Mouse (Mus musculus) neutrophil, adult 59 days (primary cell): Measurements from ENCODE around the gene Nkx2-9. TPM values are rescaled to one million over a fixed set of nuclear protein-coding genes. Genes with fewer than 3 reads are reported as not detected.

Experiments used
- total RNA-seq, 2 experiments: library from RNA; stranded (reverse); gene quantifications; 1 replicate in 1 of 2; 2 replicates in 1 of 2; pipeline ENCODE4 v1.2.4; 2023

Gene Nkx2-9
- not detected for total RNA-seq

DNA sequence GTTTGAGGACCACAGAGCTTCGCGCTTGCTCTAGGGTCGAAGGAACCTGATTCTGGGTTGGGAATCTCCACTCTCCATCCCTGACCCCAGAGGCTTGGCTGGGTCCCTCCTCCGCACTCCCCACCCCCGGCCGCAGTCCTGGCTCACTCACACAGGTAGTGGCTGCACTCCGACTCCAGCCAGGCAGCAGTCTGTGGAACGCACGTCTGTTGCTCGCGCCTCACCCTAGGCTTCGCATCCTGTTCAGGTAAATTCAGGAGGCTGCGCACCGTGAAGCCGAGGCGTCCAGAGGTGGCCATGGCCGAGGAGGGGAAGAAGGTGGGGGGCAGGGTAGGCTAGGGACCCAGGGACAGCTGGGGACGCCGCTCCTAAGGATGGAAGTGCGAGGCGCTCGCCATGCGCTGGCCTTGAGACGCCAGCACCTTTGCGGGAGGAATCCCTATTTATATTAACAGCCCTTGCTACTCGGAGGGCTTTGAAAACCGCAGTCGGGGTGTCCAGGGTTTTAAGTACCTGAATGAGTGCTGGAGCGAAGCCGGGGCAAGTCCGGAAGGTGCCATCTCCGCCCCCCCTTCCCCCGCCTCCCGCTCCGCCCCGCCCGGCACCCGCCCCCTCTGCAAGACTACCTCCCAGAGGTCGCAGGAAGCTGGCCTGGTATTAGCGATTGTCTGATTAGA lies at the start of gene Nkx2-9:
Gene Nkx2-9 (minus strand): TSS at position 524 of the 677 bp plus-strand sequence.

Other genes starting within 250 kb of the Nkx2-9 start
- not detected for gene Nkx2-1, start 76.4 kb downstream of the Nkx2-9 start, total RNA-seq
- not detected for gene Pax9, start 78.5 kb upstream of the Nkx2-9 start, total RNA-seq